In the genomic region with DNA sequence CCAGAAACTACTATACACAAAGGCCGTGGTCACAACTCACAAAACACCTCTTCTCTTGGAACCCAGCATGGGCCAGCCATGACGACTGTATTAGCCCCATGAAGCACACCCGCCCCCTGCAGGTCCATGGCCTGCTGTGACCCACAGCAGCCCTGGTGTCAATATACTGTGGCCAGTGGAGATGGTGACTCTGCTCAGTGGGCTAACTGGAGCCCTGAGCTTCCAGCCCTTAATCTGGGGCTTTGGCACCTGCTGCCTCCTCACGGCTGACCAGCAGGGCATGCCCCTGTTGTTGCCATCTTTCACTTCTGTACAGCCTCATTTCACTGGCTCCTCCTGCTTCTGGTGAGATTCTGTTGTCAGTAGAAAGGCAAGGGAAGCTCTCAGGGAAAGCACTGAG, we compare ENCODE assay signal across 10 mouse cellular contexts. TPM values are rescaled to one million over a fixed set of nuclear protein-coding genes. Genes with fewer than 3 reads are reported as not detected.
DNase-seq lines count a peak whose midpoint lies in the region; ATAC-seq and TF ChIP-seq lines count a peak whose summit lies in the region.
"Had no signal": no experiment of that assay in that cellular context is flagged by ENCODE, and none has a peak within 500 bp of the region (broad histone marks: within the 10 kb centered on the region; RNA-seq: fewer than 3 reads in every experiment).

No protein-coding gene starts in this region.

- no peaks in the 10 kb centered on the region for H3K36me3 ChIP-seq in midbrain, postnatal 0 days (ENCODE audit: insufficient read depth, low read length)
- no peaks in the 10 kb centered on the region for H3K36me3 ChIP-seq in midbrain, embryonic 14.5 days (ENCODE audit: control insufficient read depth, insufficient read depth, low read length)
- H3K36me3 ChIP-seq in heart, embryonic 10.5 days: no peaks in the 10 kb centered on the region
- no peaks in the 10 kb centered on the region for H3K36me3 ChIP-seq in midbrain, embryonic 16.5 days (ENCODE audit: control insufficient read depth, insufficient read depth, low read length)

- peak in 1 of 2 experiments; percentile 55 for DNase-seq in cerebellum, adult 2 months
- DNase-seq in cerebellum, adult 9-11 months: no peak
- no peak for DNase-seq in midbrain, postnatal 0 days (ENCODE audit: low spot score)
- no peak for DNase-seq in midbrain, embryonic 14.5 days
- DNase-seq in heart, embryonic 10.5 days (ENCODE audit: low spot score): no peak
- DNase-seq in layer of hippocampus, postnatal 36 days: no peak
- DNase-seq: cerebellum, adult 9-10 months had no signal

- peak overlapping the region; percentile 64 for H3K4me2 ChIP-seq in midbrain, postnatal 0 days (ENCODE audit: low read depth, low read length, poor library complexity, severe bottlenecking)
- no peak overlapping the region for H3K4me2 ChIP-seq in midbrain, embryonic 14.5 days (ENCODE audit: low read length)
- H3K4me2 ChIP-seq in midbrain, embryonic 16.5 days (ENCODE audit: low read length): no peak overlapping the region

- peak overlapping the region; percentile 81 for H3K27ac ChIP-seq in cerebellum, adult 2 months (ENCODE audit: insufficient read depth, low read length)
- H3K27ac ChIP-seq in midbrain, postnatal 0 days (ENCODE audit: low read depth, low read length): no peak overlapping the region
- no peak overlapping the region for H3K27ac ChIP-seq in midbrain, embryonic 14.5 days (replicated peaks; ENCODE audit: low read depth, low read length)
- peak overlapping the region; percentile 47 for H3K27ac ChIP-seq in heart, embryonic 10.5 days
- H3K27ac ChIP-seq in olfactory bulb, adult 2 months (ENCODE audit: insufficient read depth, low read depth, low read length): peak overlapping the region; percentile 93
- no peak overlapping the region for H3K27ac ChIP-seq in midbrain, embryonic 16.5 days (ENCODE audit: low read length)

- TF ChIP-seq CTCF in cerebellum, adult 2 months (IDR thresholded peaks at IDR 0.05; ENCODE audit: borderline replicate concordance, insufficient read depth, low read depth, low read length): 0 out of 2 replicates have a peak, but pooled peaks have one; percentile 22
- TF ChIP-seq CTCF in midbrain, postnatal 0 days (IDR thresholded peaks at IDR 0.05): peak; percentile 11; the same call in 1 of the 2 replicates
- no peak for TF ChIP-seq CTCF in olfactory bulb, adult 2 months (IDR thresholded peaks at IDR 0.05; ENCODE audit: insufficient read depth, low read depth, low read length)

- peak overlapping the region; percentile 23 for H3K4me3 ChIP-seq in cerebellum, adult 2 months (replicated peaks; ENCODE audit: insufficient read depth, low read depth, low read length)
- no peak overlapping the region for H3K4me3 ChIP-seq in midbrain, postnatal 0 days (ENCODE audit: low read depth, low read length)
- no peak overlapping the region for H3K4me3 ChIP-seq in midbrain, embryonic 14.5 days (replicated peaks; ENCODE audit: low read depth, low read length)
- H3K4me3 ChIP-seq in heart, embryonic 10.5 days: no peak overlapping the region
- H3K4me3 ChIP-seq in olfactory bulb, adult 2 months (ENCODE audit: insufficient read depth, low read depth, low read length): peak overlapping the region; percentile 42
- no peak overlapping the region for H3K4me3 ChIP-seq in midbrain, embryonic 16.5 days (ENCODE audit: low read depth, low read length)

- ATAC-seq in midbrain, postnatal 0 days (ENCODE audit: low FRiP score): no peak
- no peak for ATAC-seq in midbrain, embryonic 14.5 days (ENCODE audit: low FRiP score, low TSS enrichment)
- ATAC-seq in midbrain, embryonic 16.5 days: no peak

- WGBS in cerebellum, adult 2 months: 16% methylated on average over 4 of the region's 4 CpGs
- 60% methylated on average over 4 of the region's 4 CpGs for WGBS in midbrain, postnatal 0 days
- WGBS in midbrain, embryonic 14.5 days: 67% methylated on average over 4 of the region's 4 CpGs
- 68% methylated on average over 4 of the region's 4 CpGs for WGBS in heart, embryonic 10.5 days
- WGBS in olfactory bulb, adult 2 months: 33% methylated on average over 4 of the region's 4 CpGs
- WGBS in midbrain, embryonic 16.5 days: 70% methylated on average over 4 of the region's 4 CpGs

- H3K9me3 ChIP-seq in midbrain, postnatal 0 days (ENCODE audit: low read length): no peaks in the 10 kb centered on the region
- H3K9me3 ChIP-seq in midbrain, embryonic 14.5 days (ENCODE audit: control insufficient read depth, low read length): no peaks in the 10 kb centered on the region
- no peaks in the 10 kb centered on the region for H3K9me3 ChIP-seq in heart, embryonic 10.5 days
- H3K9me3 ChIP-seq in midbrain, embryonic 16.5 days (replicated peaks; ENCODE audit: control insufficient read depth, low read length, poor library complexity, severe bottlenecking): no peaks in the 10 kb centered on the region

- no peak for TF ChIP-seq POLR2A in cerebellum, adult 2 months (IDR thresholded peaks at IDR 0.05; ENCODE audit: borderline replicate concordance, insufficient read depth, low read length)
- no peak for TF ChIP-seq POLR2A in olfactory bulb, adult 2 months (IDR thresholded peaks at IDR 0.05; ENCODE audit: insufficient read depth, low read depth, low read length)

- peaks cover 50% of the 10 kb centered on the region for H3K4me1 ChIP-seq in cerebellum, adult 2 months (ENCODE audit: control insufficient read depth, insufficient read depth, low read length)
- H3K4me1 ChIP-seq in midbrain, postnatal 0 days (ENCODE audit: insufficient read depth, low read length): peaks cover 8% of the 10 kb centered on the region
- peaks cover 22% of the 10 kb centered on the region; the same call in 1 of the 2 replicates for H3K4me1 ChIP-seq in midbrain, embryonic 14.5 days (ENCODE audit: control insufficient read depth, insufficient read depth, low read length)
- peaks cover 91% of the 10 kb centered on the region for H3K4me1 ChIP-seq in heart, embryonic 10.5 days
- peaks cover 47% of the 10 kb centered on the region for H3K4me1 ChIP-seq in olfactory bulb, adult 2 months (ENCODE audit: control insufficient read depth, insufficient read depth, low read length)
- peaks cover 26% of the 10 kb centered on the region for H3K4me1 ChIP-seq in midbrain, embryonic 16.5 days (ENCODE audit: control insufficient read depth, insufficient read depth, low read length)

- no peak overlapping the region for H3K9ac ChIP-seq in midbrain, postnatal 0 days (replicated peaks; ENCODE audit: low read length, poor library complexity, severe bottlenecking)
- no peak overlapping the region for H3K9ac ChIP-seq in midbrain, embryonic 14.5 days (replicated peaks; ENCODE audit: low read length)
- H3K9ac ChIP-seq in midbrain, embryonic 16.5 days (ENCODE audit: low read depth, low read length): no peak overlapping the region

- no peaks in the 10 kb centered on the region for H3K27me3 ChIP-seq in cerebellum, adult 2 months (ENCODE audit: control insufficient read depth, insufficient read depth, low read length)
- H3K27me3 ChIP-seq in midbrain, postnatal 0 days (ENCODE audit: insufficient read depth, low read length): no peaks in the 10 kb centered on the region
- no peaks in the 10 kb centered on the region for H3K27me3 ChIP-seq in midbrain, embryonic 14.5 days (ENCODE audit: control insufficient read depth, insufficient read depth, low read length)
- H3K27me3 ChIP-seq in heart, embryonic 10.5 days (ENCODE audit: insufficient read depth, poor library complexity, severe bottlenecking): peaks cover under 1% of the 10 kb centered on the region
- no peaks in the 10 kb centered on the region for H3K27me3 ChIP-seq in midbrain, embryonic 16.5 days (ENCODE audit: control insufficient read depth, insufficient read depth, low read depth, low read length)

RNA-seq across cellular contexts. Expression of gene Rasa3, which starts 4.2 kb away (rescaled TPM):
- 94.9 and 107 TPM in 2 replicates for polyA plus RNA-seq in cerebellum, adult 2 months (2012; rRNA removed)
- 43.9 and 52.7 TPM in 2 replicates for total RNA-seq in midbrain, postnatal 0 days (2014; rRNA removed)
- 20.5 and 23.5 TPM in 2 replicates for polyA plus RNA-seq in midbrain, postnatal 0 days (2015; fragmentation: Nextera tagmentation; extraction: Ambion mirVana)
- 18.4 and 26.0 TPM in 2 replicates for polyA plus RNA-seq in midbrain, embryonic 14.5 days (2014; fragmentation: Nextera tagmentation; extraction: Ambion mirVana)
- 33.0 and 48.0 TPM in 2 replicates for polyA plus RNA-seq in heart, embryonic 10.5 days (2016; fragmentation: Nextera tagmentation; extraction: Ambion mirVana)
- not detected in 2 replicates for polyA plus RNA-seq in olfactory bulb, adult 2 months (2012; ENCODE audit: insufficient read depth, insufficient read length, low replicate concordance, missing spikeins)
- polyA plus RNA-seq in midbrain, embryonic 16.5 days (2015; fragmentation: Nextera tagmentation; extraction: Ambion mirVana): 29.3 and 33.2 TPM in 2 replicates
- total RNA-seq in layer of hippocampus, postnatal 36 days (2021): 10 to 100 TPM; 62.4 to 69.7 TPM

RNA-seq across cellular contexts. Expression of gene Cfap97d2, which starts 32.5 kb away (rescaled TPM):
- 1.7 and 3.0 TPM in 2 replicates for polyA plus RNA-seq in cerebellum, adult 2 months (2012; rRNA removed)
- 0.24 and 4.9 TPM in 2 replicates for total RNA-seq in midbrain, postnatal 0 days (2014; rRNA removed)
- polyA plus RNA-seq in midbrain, postnatal 0 days (2015; fragmentation: Nextera tagmentation; extraction: Ambion mirVana): 1.4 and 2.8 TPM in 2 replicates
- 1.6 and 2.2 TPM in 2 replicates for polyA plus RNA-seq in midbrain, embryonic 14.5 days (2014; fragmentation: Nextera tagmentation; extraction: Ambion mirVana)
- polyA plus RNA-seq in heart, embryonic 10.5 days (2016; fragmentation: Nextera tagmentation; extraction: Ambion mirVana): not detected in 2 replicates
- not detected in 2 replicates for polyA plus RNA-seq in olfactory bulb, adult 2 months (2012; ENCODE audit: insufficient read depth, insufficient read length, low replicate concordance, missing spikeins)
- 1.4 and 1.9 TPM in 2 replicates for polyA plus RNA-seq in midbrain, embryonic 16.5 days (2015; fragmentation: Nextera tagmentation; extraction: Ambion mirVana)
- total RNA-seq in layer of hippocampus, postnatal 36 days (2021): 1 to 10 TPM; 1.1 to 1.3 TPM
- total RNA-seq: hematopoietic stem cell, adult 5-6 weeks had no signal

Comparison
In these comparisons a context has a peak if more than half of its experiments do, and no peak if none do; other contexts are left out.
1. H3K27ac ChIP-seq: peak in cerebellum, adult 2 months (single experiment), heart, embryonic 10.5 days (single experiment) and olfactory bulb, adult 2 months (single experiment); none in midbrain, postnatal 0 days (single experiment), midbrain, embryonic 14.5 days (single experiment) and midbrain, embryonic 16.5 days (single experiment).
2. H3K4me3 ChIP-seq: peak in cerebellum, adult 2 months (single experiment) and olfactory bulb, adult 2 months (single experiment); none in midbrain, postnatal 0 days (single experiment), midbrain, embryonic 14.5 days (single experiment), heart, embryonic 10.5 days (single experiment) and midbrain, embryonic 16.5 days (single experiment).